Mouse (Mus musculus) left cerebral cortex, postnatal 25 days (tissue): ENCODE data around the gene Gm20521. TPM values are rescaled to one million over a fixed set of nuclear protein-coding genes. Genes with fewer than 3 reads are reported as not detected.

Experiments
- DNase-seq, 2 experiments: peaks; one replicate each; pipeline ENCODE4 v3.0.0; 2022; ENCODE audit warnings: low spot score in 2 of 2, mixed read lengths in 1 of 2
- intact Hi-C: fragments of 180-260 bp; cut with DNase I; formaldehyde crosslinking; loops from one replicate; pipeline ENCODE4 v1.15.1; 2025
- total RNA-seq, 2 experiments: library from RNA; stranded (reverse); gene quantifications; 2 replicates each; pipeline ENCODE4 v1.2.3; 2021

Gene Gm20521
- total RNA-seq, 2 experiments from 2014 or later, result 3.2 to 16.8 TPM

DNA sequence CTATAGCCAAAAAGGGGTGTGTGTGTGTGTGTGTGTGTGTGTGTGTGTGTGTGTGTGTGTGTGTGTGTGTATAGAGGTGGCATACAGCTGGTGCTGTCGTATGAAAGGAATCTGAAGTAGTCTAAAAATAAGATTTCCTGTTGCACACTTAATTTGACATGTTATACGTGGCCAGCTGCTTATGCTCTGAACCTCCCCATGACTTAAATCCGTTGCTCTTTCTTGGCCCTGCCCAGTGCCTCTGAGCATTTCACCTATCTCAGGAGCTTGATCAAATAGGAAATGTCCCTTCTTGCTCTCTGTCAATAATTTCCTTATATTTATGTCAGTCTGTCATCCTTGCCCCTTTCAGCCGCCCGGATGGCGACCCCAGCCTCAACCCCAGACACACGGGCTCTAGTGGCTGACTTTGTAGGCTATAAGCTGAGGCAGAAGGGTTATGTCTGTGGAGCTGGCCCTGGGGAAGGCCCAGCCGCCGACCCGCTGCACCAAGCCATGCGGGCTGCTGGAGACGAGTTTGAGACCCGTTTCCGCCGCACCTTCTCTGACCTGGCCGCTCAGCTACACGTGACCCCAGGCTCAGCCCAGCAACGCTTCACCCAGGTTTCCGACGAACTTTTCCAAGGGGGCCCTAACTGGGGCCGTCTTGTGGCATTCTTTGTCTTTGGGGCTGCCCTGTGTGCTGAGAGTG lies 926 bp downstream of the Gm20521 start:
- intact Hi-C loops, result no loop called here
- DNase-seq, result no peak

DNA sequence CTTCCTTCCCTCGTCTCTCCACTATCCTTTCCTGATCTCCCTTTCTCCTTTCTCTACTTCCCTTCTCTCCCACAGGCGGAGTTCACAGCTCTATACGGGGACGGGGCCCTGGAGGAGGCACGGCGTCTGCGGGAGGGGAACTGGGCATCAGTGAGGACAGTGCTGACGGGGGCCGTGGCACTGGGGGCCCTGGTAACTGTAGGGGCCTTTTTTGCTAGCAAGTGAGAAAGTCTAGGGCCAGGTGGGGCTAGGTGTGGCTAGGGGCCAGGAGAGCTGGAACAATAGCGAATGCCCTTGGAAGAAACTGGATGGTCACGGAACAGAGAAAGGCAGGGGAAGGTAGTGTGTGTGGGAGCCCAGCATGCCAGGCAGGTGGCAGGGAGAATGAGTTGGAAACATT lies 2.1 kb downstream of the Gm20521 start:
- no peak for DNase-seq
- intact Hi-C loops, result no loop called here

DNA sequence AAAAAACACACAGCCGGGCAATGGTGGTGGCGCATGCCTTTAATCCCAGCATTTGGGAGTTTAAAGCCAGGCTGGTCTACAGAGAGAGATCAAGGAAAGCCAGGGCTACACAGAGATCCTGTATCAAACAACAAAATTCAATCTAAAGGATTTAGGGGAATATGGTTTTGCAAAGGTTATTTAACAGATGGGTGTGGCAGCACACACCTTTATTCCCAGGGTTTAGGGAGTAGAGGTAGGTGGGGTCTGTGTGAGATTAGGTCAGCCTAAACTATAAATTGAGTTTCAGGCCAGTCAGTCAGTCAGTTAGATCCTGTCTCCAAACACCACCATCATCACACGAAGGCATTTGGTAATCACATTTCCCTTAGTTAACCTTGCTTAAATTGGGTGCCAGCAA lies 9.0 kb downstream of the Gm20521 start, which contains the start of gene Pabpn1:
Gene Pabpn1 (plus strand): TSS at position 301 of the 400 bp plus-strand sequence.
- intact Hi-C loops, result loop anchor here (5.0 kb wide), 1 partner anchor 200 kb away; the partner anchor contains the start of genes Thtpa and Zfhx2
- no peak for DNase-seq

DNA sequence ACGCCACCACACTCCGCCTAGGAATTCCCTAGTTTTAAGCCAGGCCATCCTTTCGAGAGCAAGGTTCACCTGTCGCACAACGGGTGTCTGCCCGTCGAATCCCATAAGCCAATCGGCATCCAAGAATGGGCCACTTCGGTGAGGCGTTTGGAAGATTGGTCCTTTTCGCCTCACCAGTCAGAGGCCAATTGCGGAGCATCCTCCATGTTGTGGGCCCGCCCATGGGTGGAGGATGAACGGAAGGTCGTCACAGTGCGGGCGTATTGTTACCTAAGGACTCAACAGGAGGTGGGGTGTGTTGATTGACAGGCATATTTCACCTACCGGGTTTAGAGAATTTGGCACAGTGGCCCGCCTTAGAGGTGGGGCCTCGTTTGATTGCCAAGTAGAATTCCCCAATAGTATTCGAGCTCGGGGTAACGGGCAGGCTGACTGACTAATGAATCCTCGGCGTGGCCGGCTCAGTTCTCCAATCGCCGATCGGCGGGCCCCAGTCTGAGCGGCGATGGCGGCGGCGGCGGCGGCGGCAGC lies 10.5 kb downstream of the Gm20521 start:
- intact Hi-C loops, result loop anchor here (1.0 to 5.0 kb wide), 2 partner anchors 46 to 199 kb away; partner anchors contain the start of genes Thtpa and Zfhx2
- DNase-seq, result peak; percentile 98 to 100

DNA sequence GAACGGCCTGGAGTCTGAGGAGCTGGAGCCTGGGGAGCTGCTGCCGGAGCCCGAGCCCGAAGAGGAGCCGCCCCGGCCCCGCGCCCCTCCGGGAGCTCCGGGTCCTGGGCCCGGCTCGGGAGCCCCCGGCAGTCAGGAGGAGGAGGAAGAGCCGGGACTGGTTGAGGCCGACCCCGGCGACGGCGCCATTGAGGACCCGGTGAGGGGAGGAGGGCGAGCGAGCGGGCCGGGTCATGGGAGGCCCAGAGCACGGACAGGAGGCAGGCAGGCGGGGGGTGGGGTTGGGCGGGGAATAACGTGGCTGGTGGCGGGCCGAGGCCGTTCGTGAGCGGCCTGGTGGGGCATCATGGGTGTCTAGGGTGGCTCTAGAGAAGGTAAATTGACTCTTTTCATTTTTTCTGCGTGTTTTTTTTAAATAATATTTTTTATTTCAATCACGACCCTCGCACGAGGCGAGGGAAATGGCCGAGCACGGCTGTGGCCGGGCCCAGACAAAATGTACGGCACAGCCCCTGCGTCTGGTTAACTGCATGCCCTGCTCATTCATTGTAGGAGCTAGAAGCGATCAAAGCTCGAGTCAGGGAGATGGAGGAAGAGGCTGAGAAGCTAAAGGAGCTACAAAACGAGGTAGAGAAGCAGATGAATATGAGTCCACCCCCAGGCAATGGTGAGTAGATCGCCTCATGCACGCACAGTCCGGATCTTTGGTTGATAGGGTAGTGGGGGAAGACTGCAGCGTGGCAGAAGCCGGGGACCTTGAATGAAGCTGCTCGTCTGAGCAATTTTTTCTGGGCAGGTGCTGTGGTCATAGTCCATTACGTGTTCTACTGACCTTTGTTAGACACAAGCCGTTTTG lies 11.3 kb downstream of the Gm20521 start:
- no peak for DNase-seq
- intact Hi-C loops, result loop anchor here (1.0 to 5.0 kb wide), 2 partner anchors 45 to 198 kb away; partner anchors contain the start of genes Thtpa and Zfhx2

DNA sequence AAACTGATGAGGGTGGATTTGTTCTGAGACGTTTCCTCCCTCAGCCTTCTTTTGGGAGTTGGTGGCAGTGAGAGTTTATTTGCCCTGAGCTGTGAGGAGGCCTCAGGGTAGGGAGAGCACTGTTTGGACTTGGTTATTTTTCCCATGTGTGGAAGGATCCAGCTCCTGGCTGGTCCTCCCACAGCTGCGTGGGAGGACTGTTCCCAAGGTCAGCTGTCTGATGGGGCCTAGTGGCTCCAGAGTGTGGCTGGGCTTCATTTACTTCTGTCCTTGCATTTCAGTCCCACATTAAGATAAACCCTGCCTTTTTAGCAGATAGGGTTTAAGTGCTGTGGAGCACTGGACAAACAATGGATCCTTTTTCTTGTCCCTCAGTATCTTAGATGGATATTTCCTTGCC lies 14.2 kb downstream of the Gm20521 start:
- DNase-seq, result no peak
- intact Hi-C loops, result no loop called here

DNA sequence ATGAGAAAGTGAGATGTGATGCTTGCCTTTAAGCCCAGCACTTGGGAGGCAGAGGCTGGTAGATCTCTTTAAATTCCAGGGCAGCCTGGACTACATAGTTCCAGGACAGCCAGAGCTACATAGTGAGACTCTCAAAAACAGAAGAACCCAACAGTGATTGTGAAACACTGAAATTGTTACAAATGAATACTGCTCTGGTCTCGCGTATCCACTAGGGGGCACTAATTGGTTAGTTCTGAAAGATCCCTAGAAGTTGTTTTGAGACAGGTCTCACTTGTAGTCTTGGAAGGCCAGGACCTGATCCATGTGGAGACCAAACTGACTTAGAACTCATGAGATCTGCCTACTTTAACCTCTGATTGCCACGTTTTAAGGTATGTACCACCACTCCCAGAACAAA lies 17.1 kb downstream of the Gm20521 start:
- intact Hi-C loops, result loop anchor here (1.0 to 5.0 kb wide), 3 partner anchors 39 to 197 kb away; no protein-coding TSS in a partner anchor
- DNase-seq, result peak; percentile 79 to 90

DNA sequence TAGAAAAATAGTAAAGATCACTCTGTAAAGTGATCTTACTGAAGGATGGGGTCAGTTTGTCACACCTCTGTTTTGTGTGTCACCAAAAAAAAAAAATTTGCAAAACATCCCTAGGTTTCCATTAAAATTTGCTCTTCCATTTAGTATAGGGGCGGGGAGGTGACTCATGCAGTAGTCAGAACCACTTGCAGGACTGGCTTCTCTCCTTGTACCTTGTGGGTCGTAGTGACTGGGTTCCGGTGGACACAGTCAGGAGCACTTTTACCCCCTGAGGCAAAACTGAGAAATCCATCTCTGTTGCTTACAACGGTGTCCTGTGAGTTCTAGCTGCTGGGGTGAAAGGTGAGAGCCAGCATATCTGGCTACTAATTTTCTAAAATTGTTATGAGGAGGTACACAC lies 20.4 kb downstream of the Gm20521 start:
- DNase-seq, result no peak
- intact Hi-C loops, result loop anchor here (5.0 kb wide), 1 partner anchor 194 kb away; no protein-coding TSS in a partner anchor

DNA sequence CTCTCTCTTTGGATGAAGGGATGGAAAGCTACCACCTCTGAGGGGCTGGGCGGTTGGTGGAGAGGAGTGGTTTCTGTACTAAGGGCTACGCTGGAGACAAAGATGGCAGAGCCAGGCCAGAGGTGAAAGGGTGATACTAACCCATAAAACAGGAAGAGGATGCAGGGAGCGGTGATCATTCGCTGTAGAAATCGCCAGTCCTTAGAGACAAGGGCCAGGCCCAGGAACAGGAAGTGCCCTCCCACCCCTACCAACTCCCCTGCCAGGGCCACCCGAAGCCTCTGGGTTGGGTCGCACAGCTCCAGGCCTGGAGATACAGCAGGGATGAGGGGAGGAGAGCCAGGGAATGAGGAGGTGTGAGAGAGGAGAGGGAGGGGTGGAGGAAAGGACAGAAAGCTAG lies 25.4 kb downstream of the Gm20521 start:
- no peak for DNase-seq
- intact Hi-C loops, result no loop called here

DNA sequence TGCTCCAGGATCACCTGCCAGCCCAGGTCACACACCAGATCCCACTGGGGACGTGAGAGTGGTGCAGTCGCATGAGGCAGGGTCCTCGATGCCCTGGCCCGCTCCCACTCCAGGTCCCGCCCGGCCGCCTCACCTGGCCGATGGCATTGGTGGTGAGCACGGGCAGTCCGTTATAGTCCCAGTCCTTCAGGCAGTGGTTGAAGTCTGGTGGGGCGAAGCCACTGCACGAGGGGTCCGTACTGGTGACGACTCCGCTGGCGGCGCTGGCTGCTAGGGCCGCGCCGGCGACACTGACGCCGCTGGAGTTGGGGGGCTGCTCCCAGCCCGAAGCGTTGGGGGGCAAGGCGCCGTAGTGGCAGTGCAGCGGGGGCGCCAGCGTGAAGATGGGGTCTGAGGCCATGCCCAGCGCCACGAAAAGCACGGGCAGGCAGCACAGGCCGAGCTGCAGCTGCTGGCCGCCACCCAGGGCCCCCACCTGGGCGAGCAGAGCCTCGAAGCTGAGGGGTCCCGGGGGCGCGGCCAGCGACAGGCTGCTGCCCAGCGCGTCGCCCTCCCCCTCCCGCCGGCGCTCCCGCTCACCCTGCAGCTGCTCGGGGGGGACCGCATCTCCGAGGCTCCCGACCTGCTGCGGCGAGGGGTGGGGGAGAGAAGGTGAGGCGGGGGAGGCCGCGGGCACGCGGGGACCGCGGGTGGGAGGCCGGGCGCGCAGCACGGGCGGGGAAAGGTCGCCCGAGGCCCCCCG lies 29.0 kb downstream of the Gm20521 start:
- intact Hi-C loops, result loop anchor here (5.0 kb wide), 1 partner anchor 180 kb away; the partner anchor contains the start of genes Thtpa and Zfhx2
- DNase-seq, result no peak

DNA sequence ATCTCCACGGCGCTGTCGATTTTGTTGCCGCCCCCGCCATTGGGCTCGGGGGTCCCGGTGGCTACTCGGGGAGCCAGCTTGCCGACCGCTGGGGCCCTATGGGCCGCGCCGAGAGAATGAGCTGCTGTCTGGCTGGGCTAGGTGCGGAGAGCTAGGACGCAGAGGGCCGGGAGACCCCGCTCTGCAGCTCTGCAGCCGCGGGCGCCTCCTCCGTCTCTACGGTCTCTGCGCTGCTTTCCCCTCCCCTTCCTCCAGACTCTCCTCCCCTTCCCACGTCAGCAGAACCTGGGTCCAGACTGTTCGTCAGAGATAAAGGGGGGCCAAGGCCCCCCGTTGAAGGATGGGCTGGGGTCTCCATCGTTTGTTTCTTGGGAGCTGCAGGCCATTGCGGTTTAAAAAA lies 29.6 kb downstream of the Gm20521 start, which contains the start of gene Slc22a17:
Gene Slc22a17 (minus strand): TSS at position 247 of the 400 bp plus-strand sequence.
- intact Hi-C loops, result loop anchor here (5.0 kb wide), 1 partner anchor 179 kb away; the partner anchor contains the start of genes Thtpa and Zfhx2
- peak; percentile 83 to 89 for DNase-seq

DNA sequence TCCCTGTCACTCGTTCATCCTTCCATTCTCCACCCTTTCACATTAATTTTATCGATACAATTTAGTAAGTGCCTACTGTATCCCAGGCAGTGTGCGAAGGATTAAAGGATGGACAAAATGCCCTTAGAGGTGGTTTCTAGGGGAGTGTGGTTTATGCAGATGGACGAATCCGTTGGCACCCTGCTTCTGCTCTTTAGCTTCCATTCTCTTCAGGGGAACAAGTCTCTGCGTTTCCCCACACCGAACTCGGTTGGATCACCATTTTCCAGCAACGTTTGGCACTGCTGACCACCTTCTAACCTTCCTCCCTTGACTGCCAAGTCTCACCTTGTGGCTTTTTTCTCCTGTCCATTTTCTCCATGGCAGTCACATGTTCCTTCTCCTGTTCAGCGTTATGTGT lies 30.1 kb downstream of the Gm20521 start:
- intact Hi-C loops, result loop anchor here (5.0 kb wide), 1 partner anchor 179 kb away; the partner anchor contains the start of genes Thtpa and Zfhx2
- peak in 1 of 2 experiments; percentile 33 for DNase-seq

DNA sequence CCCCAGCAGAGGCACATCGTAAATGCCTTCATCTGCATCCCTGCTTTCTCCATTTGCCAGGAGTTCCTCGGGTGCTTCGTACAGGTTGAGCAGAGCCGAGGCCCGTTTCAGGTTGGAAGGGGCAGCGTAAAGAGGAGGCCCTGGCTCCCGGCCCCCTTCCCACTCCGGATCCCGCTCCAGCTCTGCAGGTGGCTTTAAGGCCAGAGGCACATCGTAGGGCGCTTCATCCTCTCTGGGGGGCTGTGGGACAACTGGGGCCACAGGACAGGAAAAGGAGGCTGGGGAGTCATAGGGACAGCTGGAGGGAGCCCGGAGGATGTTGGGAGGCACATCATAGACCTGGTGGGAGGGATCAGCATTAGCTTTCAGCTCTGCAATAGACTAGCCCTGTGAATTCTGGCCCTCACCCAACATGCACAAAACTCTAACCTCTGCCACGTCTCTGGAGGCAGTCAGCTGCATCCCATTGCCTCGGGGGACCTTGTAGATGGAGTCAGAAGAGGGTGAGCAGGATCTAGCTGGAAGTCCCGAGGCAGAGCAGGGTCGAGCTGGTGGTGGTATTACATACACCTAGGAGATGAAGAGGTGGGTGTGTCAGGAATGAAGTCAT lies 36.9 kb downstream of the Gm20521 start:
- no peak for DNase-seq

DNA sequence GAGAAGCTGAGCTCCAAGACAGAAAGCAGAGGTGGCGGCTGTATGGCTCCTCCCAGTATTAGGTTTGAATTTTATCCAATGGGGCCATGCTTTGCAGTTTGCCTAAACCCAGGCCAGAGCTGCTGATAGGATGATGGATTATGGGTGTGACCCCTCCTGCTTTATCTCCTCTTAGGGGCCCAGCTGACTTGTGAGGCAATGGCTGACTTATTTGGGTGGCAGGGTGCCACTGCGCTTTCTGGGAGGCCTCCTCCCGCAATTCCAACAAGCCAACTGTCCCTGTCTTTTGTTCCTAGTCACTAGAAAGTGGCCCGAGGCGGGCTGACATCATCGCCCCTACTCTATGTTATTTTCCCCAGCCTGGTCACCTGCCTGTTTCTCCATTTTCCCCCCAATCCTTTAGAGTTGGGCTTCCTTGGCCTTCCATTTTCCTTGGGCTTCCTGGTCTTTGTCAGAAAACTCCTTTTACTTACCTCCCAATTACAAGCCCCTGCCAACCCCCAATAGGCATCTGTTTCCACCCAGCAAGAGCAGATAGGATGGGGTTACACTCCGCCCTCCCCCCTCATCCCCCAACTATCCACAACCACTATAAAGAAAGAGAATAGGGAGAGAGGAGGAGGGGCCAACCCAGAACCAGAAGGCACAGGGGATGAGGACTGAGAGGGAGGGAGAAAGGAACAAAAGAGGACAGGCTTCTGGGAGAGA lies 41.6 kb downstream of the Gm20521 start:
- intact Hi-C loops, result no loop called here
- no peak for DNase-seq

More for the DNA sequence above, 36.9 kb downstream of the Gm20521 start:
- intact Hi-C loops, result no loop called here

DNA sequence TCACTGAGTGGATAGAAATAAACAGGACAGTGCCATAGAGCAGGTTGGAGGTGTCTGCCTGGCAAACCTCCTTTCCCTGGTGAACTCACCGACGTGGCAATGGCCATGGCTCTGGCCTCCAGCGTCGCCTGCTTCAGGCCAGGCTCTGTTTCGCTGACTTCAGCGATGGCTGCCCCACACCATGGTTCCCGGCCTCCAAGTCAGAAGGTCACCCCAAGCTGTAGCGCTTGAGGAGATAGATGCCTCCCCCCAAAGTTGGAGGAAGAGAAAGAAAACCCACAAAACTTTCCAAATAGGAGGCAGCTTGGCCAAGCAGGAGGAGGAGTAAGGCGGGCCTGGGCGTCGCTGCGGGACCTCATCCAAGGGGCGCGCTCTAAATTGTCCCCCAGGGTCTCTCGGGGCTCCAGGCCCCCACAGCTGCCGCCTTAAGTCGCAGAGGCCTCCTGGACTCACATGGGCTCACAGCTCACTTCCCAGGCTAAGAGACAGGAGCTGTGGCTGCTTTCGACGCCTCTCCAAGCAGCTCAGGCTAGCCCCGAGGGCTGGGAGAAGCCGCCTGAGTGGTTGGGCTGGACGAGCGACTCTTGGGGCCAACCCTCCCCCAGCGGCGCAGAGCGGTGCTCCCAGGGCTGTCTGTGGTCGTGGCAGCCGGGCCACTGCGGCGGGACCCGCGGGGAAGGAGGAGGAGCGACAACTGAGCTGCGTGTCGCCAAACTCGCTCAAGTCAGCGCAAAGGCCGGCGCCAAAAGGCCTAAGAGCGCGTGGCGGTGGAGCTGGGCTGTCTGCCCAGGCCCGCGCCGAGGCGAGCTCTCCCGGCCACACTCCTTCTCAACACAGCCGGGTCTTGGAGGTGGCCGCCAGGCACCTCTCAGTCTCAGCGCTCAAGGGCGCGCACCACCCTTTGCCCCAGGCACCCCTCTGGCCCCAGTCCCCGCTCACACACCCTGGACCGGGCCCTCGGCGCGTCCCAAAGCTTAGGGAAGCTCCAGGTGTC lies 42.4 kb downstream of the Gm20521 start, which contains the start of gene Efs:
Gene Efs (minus strand): TSS at position 778 of the 994 bp plus-strand sequence.
- intact Hi-C loops, result no loop called here
- DNase-seq, result peak; percentile 30 to 48

DNA sequence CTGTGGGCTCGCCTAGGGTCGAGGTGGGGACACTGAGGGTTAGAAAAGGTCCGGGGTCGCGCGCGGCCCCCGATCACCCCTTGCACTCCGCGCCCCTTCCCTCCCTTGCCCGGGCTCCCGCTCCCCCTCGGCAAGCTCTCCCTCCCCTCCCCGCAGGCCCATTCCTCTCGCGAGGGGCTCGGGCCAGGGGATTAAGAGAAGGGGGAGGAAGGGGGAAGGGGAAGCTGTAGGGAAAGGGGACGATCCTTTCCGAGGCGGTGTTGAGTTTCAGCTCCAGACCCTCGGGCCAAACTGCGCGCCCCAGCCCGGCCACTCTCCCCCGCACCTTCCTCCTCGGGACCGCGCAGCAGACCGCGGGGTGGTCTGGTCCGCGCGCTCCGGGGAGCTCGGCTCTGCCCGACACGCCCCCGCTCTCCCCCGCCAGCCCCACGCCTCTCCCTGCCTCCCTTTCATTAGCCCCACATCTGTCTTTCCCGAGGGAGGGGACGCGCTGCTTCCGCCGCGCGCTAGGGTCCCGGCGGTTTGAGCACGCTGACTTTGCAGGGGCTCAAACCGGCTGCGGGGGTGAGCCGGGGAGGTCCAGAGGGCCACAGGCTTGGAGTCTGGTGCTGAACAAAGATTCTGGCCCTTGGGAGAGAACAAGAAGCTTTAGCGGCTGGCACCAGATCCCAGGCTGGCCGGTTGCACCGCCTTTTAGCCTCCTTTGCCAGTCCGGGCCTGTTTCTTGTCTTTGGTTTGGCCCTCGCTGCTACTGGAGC lies 43.3 kb downstream of the Gm20521 start:
- intact Hi-C loops, result no loop called here
- DNase-seq, result peak; percentile 35 to 36
